Mouse (Mus musculus) liver, embryonic 16.5 days (tissue): ENCODE data around the gene Six1. TPM values are rescaled to one million over a fixed set of nuclear protein-coding genes. Genes with fewer than 3 reads are reported as not detected.

Source experiments
- ATAC-seq: fragments of 200-750 bp; cut with Nextera tagmentation; 2 replicates; pipeline ENCODE4 v1.8.0; 2017; ENCODE audit warnings: low read depth, mild to moderate bottlenecking, moderate number of reproducible peaks, moderate library complexity
- H3K27ac ChIP-seq: fragments of 300-500 bp; sonication (generic); 2 replicates; pipeline ENCODE4 v1.5.1; 2014; ENCODE audit warnings: mild to moderate bottlenecking, low read length
- H3K27me3 ChIP-seq: fragments of 300-500 bp; sonication (generic); 2 replicates; pipeline ENCODE4 v1.6.1; 2014; ENCODE audit warnings: low read depth, low read length, mixed read lengths; ENCODE audit not compliant: control insufficient read depth, insufficient read depth
- H3K36me3 ChIP-seq: fragments of 300-500 bp; sonication (generic); 2 replicates; pipeline ENCODE4 v1.6.1; 2014; ENCODE audit warnings: mild to moderate bottlenecking; ENCODE audit not compliant: control insufficient read depth, insufficient read depth
- H3K4me1 ChIP-seq: fragments of 300-500 bp; sonication (generic); 2 replicates; pipeline ENCODE4 v1.6.1; 2014; ENCODE audit warnings: low read depth, low read length, mixed read lengths; ENCODE audit not compliant: control insufficient read depth
- H3K4me2 ChIP-seq: fragments of 300-500 bp; sonication (generic); 2 replicates; pipeline ENCODE4 v1.6.1; 2014; ENCODE audit warnings: low read depth, low read length, mixed read lengths
- H3K4me3 ChIP-seq: fragments of 300-500 bp; sonication (generic); 2 replicates; pipeline ENCODE4 v1.5.1; 2014; ENCODE audit warnings: low read depth, mild to moderate bottlenecking, low read length
- H3K9ac ChIP-seq: fragments of 300-500 bp; sonication (generic); 2 replicates; pipeline ENCODE4 v1.6.1; 2014; ENCODE audit warnings: low read depth, low read length
- H3K9me3 ChIP-seq: fragments of 300-500 bp; sonication (generic); replicated peaks from 2 replicates; pipeline ENCODE4 v1.6.1; 2016; ENCODE audit warnings: low read length; ENCODE audit not compliant: control insufficient read depth
- WGBS: fragments of 180-500 bp; shearing (Covaris S2); extraction: QIAGEN DNeasy Blood & Tissue Kit; methylation state at CpG from one replicate; pipeline ENCODE4 v1.1.7; 2014; ENCODE audit not compliant: insufficient replicate concordance; 5-methylcytosine and 5-hydroxymethylcytosine counted together
- polyA plus RNA-seq: library from polyadenylated mRNA; unstranded; fragments of >200 nt; fragmentation: Nextera tagmentation; extraction: Ambion mirVana; gene quantifications from 2 replicates; pipeline ENCODE4 v1.2.1, GENCODE M21; 2015

Gene Six1
- polyA plus RNA-seq, 1 experiment from 2014 or later = 0.24 TPM

- Histone ChIP-seq H3K9me3 (no peaks in the 10 kb centered on the region), H3K9ac (no peak overlapping the region), H3K36me3 (no peaks in the 10 kb centered on the region), H3K4me1 (no peaks in the 10 kb centered on the region), H3K4me2 (no peak overlapping the region), H3K4me3 (no peak overlapping the region), H3K27me3 (peaks cover 92% of the 10 kb centered on the region), H3K27ac (no peak overlapping the region)
- ATAC-seq = no peak
- WGBS = 3% methylated on average over 19 of the region's 19 CpGs
Observed at GRCm38 (mm10) chr12:73052036-73052650, 1.5 kb downstream of the Six1 start.

DNA sequence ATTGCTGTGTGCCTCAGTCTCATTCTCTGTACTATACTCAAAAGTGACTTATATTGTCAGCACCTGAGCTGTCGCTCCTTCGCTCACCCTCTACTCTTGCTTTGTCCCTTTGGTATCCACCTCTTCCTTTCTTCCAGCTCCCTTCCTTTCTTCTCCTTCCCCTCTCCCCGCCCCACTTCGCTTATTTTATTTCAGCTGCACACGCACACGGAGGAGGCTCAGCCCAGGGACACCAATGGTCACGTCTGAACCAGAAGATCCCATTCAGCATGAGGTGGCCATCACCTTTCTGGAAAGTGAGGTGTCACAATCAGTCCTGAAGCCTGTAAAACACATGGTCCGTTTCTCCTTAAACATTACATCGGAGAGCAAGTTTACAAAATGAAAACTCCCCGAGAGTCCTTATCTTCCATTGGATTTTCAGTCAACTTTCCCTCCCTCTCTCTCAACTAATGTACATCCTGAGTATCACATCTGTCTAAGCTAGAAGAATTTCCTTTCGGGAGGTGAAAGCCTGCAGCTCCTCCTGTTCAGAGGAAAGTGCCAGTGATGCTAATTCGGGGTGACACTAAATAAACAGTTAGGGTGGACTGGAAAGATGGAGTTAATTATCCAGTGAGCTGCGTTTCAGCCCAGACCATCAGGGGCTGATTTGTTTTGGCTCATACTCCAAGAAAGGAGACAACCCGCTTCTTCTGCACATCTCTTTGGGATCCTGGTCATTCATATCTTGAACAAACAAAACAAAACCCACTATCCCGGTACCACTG, 2.7 kb downstream of the Six1 start:
- H3K27ac ChIP-seq = no peak overlapping the region
- peaks cover 97% of the 10 kb centered on the region for H3K27me3 ChIP-seq
- no peak overlapping the region for H3K4me3 ChIP-seq
- no peaks in the 10 kb centered on the region for H3K36me3 ChIP-seq
- no peak overlapping the region for H3K4me2 ChIP-seq
- 1% methylated on average over 15 of the region's 15 CpGs for WGBS
- ATAC-seq = no peak
- H3K9me3 ChIP-seq = no peaks in the 10 kb centered on the region
- H3K9ac ChIP-seq = no peak overlapping the region
- H3K4me1 ChIP-seq = peaks cover under 1% of the 10 kb centered on the region; the same call in 1 of the 2 replicates

DNA sequence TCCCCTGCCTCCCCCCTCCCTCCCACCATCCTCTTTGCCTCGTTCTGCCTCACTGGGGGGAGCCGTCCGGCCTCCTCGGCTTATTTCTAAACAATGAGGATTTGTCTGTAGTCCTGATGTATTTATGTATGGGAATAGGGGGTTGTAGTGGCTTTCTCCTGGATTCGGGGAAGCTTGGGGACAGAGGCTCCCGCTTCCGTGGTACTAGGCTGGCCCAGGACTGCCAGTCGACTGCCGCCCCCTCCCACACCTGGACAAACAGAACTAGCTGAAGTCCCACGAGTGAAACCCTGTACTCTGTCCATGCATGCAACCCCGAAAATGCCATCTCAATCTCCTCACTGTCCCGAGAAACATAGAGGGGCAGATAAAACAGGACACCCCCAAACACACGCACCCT, 3.4 kb downstream of the Six1 start:
- WGBS = 6% methylated on average over 13 of the region's 13 CpGs
- ATAC-seq = no peak
- Histone ChIP-seq H3K9ac (no peak overlapping the region), H3K4me1 (peaks cover 6% of the 10 kb centered on the region; the same call in 1 of the 2 replicates), H3K36me3 (no peaks in the 10 kb centered on the region), H3K4me3 (no peak overlapping the region), H3K9me3 (no peaks in the 10 kb centered on the region), H3K27me3 (peaks cover 97% of the 10 kb centered on the region), H3K27ac (no peak overlapping the region), H3K4me2 (no peak overlapping the region)

DNA sequence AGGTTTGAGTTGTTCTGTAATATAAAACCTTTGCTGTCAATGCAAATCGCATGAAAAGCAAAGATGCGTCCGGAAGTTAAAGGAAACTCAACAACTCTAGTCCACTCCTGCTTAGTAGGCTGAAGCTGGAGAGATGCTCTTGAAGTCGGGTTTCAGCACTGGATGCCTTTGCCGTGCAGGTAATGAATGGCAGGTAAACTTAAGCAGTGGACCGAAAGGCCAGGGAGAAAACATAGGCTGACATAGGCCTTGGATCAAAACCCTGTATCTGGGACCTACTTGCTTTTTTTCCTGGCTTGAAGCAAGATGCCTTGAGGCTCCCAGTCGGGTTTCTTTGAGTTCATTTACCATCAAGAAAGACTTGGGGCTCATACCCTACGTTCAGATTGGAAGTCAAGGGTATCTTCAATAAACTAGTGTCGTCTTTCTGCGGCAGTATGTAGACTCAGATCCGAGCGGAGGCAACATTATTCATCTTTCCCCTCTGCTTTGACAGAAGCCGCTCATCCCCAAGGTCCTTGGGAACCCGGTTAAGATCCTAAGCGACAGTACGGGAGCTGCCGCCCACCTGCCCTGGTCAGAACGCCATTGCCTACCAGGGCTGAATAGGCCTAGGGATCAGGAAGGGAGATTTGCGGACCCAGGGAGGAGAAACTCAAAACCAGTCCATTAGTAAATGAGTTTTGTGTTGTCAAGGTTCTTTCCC, 4.0 kb downstream of the Six1 start:
- H3K9ac ChIP-seq = no peak overlapping the region
- no peak overlapping the region for H3K27ac ChIP-seq
- ATAC-seq = no peak
- no peaks in the 10 kb centered on the region for H3K9me3 ChIP-seq
- H3K4me3 ChIP-seq = no peak overlapping the region
- no peaks in the 10 kb centered on the region for H3K36me3 ChIP-seq
- H3K4me2 ChIP-seq = no peak overlapping the region
- WGBS = 3% methylated on average over 19 of the region's 19 CpGs
- peaks cover 97% of the 10 kb centered on the region for H3K27me3 ChIP-seq
- peaks cover 6% of the 10 kb centered on the region; the same call in 1 of the 2 replicates for H3K4me1 ChIP-seq

GRCm38 (mm10) chr12:73048537-73048936, 5.2 kb downstream of the Six1 start:
- H3K9ac ChIP-seq = no peak overlapping the region
- WGBS = 2% methylated on average over 3 of the region's 3 CpGs
- H3K9me3 ChIP-seq = no peaks in the 10 kb centered on the region
- no peaks in the 10 kb centered on the region for H3K36me3 ChIP-seq
- H3K27ac ChIP-seq = no peak overlapping the region
- ATAC-seq = no peak
- peaks cover 6% of the 10 kb centered on the region; the same call in 1 of the 2 replicates for H3K4me1 ChIP-seq
- peaks cover 97% of the 10 kb centered on the region for H3K27me3 ChIP-seq
- H3K4me2 ChIP-seq = no peak overlapping the region
- no peak overlapping the region for H3K4me3 ChIP-seq

DNA sequence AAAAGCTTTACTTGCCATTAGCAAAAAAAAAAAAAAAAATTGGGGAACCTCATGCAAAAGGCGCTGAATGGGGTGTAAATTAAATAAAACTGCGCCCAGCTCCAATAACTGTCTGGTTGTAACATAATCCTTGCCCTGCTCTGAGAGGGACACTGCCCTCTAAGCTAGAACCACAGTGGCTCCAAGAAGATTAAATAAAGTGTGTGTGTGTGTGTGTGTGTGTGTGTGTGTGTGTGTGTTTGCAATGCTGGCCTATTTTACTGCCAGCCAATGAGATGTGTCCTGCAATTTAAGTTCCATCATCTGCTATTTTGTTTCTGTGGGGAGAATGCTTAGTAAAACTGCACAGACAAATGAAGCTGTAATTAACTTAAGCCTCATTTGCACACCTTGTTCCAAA, 6.1 kb downstream of the Six1 start:
- H3K9me3 ChIP-seq = no peaks in the 10 kb centered on the region
- no peak overlapping the region for H3K4me3 ChIP-seq
- H3K27ac ChIP-seq = no peak overlapping the region
- peaks cover 6% of the 10 kb centered on the region; the same call in 1 of the 2 replicates for H3K4me1 ChIP-seq
- no peak overlapping the region for H3K9ac ChIP-seq
- no peak overlapping the region for H3K4me2 ChIP-seq
- WGBS = 8% methylated on average over 2 of the region's 2 CpGs
- no peak for ATAC-seq
- H3K36me3 ChIP-seq = no peaks in the 10 kb centered on the region
- H3K27me3 ChIP-seq = peaks cover 94% of the 10 kb centered on the region

GRCm38 (mm10) chr12:73046607-73047180, 7.0 kb downstream of the Six1 start:
- Histone ChIP-seq H3K4me3 (peak overlapping the region; percentile 39), H3K4me1 (peaks cover 6% of the 10 kb centered on the region; the same call in 1 of the 2 replicates), H3K27ac (no peak overlapping the region), H3K36me3 (no peaks in the 10 kb centered on the region), H3K9ac (no peak overlapping the region), H3K4me2 (peak overlapping the region; percentile 52), H3K9me3 (no peaks in the 10 kb centered on the region), H3K27me3 (peaks cover 93% of the 10 kb centered on the region)
- peak; percentile 54 for ATAC-seq
- WGBS = under 1% methylated on average over 38 of the region's 38 CpGs

GRCm38 (mm10) chr12:73045724-73046606, 7.7 kb downstream of the Six1 start:
- Histone ChIP-seq H3K4me3 (peak overlapping the region; percentile 46), H3K36me3 (no peaks in the 10 kb centered on the region), H3K4me1 (peaks cover 6% of the 10 kb centered on the region; the same call in 1 of the 2 replicates), H3K27ac (no peak overlapping the region), H3K9me3 (no peaks in the 10 kb centered on the region), H3K4me2 (peak overlapping the region; percentile 52), H3K27me3 (peaks cover 94% of the 10 kb centered on the region), H3K9ac (no peak overlapping the region)
- under 1% methylated on average over 83 of the region's 85 CpGs for WGBS
- ATAC-seq = no peak
